Comparison of ENCODE assay signal across 16 mouse cellular contexts in the genomic region with DNA sequence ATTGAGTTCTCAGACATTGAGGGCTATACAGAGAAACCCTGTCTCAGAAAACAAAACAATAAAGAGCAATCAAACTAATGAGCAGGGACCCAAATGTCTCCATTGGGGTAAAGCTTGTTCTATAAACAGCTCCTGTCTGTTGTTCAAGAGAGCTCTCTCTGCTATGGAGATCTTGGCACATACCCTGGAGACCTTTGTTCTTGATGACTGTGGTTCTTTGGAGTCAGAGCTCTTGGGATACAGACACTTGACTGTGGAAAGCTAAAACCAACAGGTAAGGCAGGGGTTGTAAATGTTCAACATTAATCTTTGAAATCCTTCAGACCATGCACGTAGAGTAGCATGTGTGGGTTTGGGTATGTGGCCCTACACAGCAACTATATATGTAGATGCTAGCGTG.
"Had no signal": no experiment of that assay in that cellular context is flagged by ENCODE, and none has a peak within 500 bp of the region (broad histone marks: within the 10 kb centered on the region; RNA-seq: fewer than 3 reads in every experiment).

No protein-coding gene starts in this region.

- H3K9me3 ChIP-seq: liver, embryonic 12.5 days; liver, embryonic 15.5 days; lung, embryonic 15.5 days; megakaryocyte, embryonic 14.5 days; midbrain, embryonic 10.5 days; midbrain, embryonic 13.5 days; neural tube, embryonic 13.5 days had no signal

- ATAC-seq: liver, embryonic 12.5 days; midbrain, embryonic 13.5 days; midbrain, embryonic 16.5 days had no signal

- DNase-seq: layer of hippocampus, postnatal 36 days; lung, adult 18-20 months; lung, postnatal 10 days; retina, postnatal 1 day; thymus, adult 18-20 months; thymus, postnatal 36 days had no signal

- H3K4me1 ChIP-seq: liver, embryonic 15.5 days had no signal

- H3K4me2 ChIP-seq: liver, embryonic 12.5 days; liver, embryonic 15.5 days; lung, embryonic 15.5 days; midbrain, embryonic 13.5 days; neural tube, embryonic 13.5 days had no signal

- H3K4me3 ChIP-seq: left cerebral cortex, adult 2 months; liver, embryonic 12.5 days; liver, embryonic 15.5 days; lung, embryonic 15.5 days; megakaryocyte, embryonic 14.5 days; midbrain, embryonic 10.5 days; midbrain, embryonic 13.5 days; myocyte; neural tube, embryonic 13.5 days had no signal

- H3K27me3 ChIP-seq: liver, embryonic 15.5 days; lung, embryonic 15.5 days; midbrain, embryonic 13.5 days; neural tube, embryonic 13.5 days had no signal

- H3K36me3 ChIP-seq: liver, embryonic 12.5 days; liver, embryonic 15.5 days; lung, embryonic 15.5 days; midbrain, embryonic 10.5 days; midbrain, embryonic 13.5 days; neural tube, embryonic 13.5 days had no signal

- H3K9ac ChIP-seq: liver, embryonic 12.5 days; liver, embryonic 15.5 days; lung, embryonic 15.5 days; midbrain, embryonic 13.5 days; neural tube, embryonic 13.5 days had no signal

- H3K27ac ChIP-seq: left cerebral cortex, adult 2 months; liver, embryonic 12.5 days; liver, embryonic 15.5 days; lung, embryonic 15.5 days; midbrain, embryonic 10.5 days; midbrain, embryonic 13.5 days; neural tube, embryonic 13.5 days had no signal
